Mouse (Mus musculus) liver, embryonic 14.5 days (tissue): ENCODE results near the gene Eaf1.

Experiments used
- CTCF ChIP-seq: IDR thresholded peaks from 2 replicates; pipeline ENCODE4 v1.5.1; 2016; ENCODE audit warnings: antibody characterized with exemption, low read depth, control low read depth
- EP300 ChIP-seq: IDR thresholded peaks from 2 replicates; pipeline ENCODE4 v1.6.1; 2016; ENCODE audit warnings: antibody characterized with exemption, low read depth

GRCm38 (mm10) chr14:31448994-31449393 lies 45.2 kb upstream of the Eaf1 start:
- no peak for TF ChIP-seq EP300
- TF ChIP-seq CTCF, result no peak
